Mouse (Mus musculus): ENCODE data around the gene Fcrlb.

GRCm38 (mm10) chr1:170962301-170962700 is 49.6 kb upstream of the Fcrlb start:
- TF ChIP-seq CTCF (IDR thresholded peaks at IDR 0.05; ENCODE audit: borderline replicate concordance, insufficient read depth, low read depth, low read length) (no peak), POLR2A (IDR thresholded peaks at IDR 0.05; ENCODE audit: borderline replicate concordance, insufficient read depth, low read length) (no peak)

Data from cerebellum, adult 2 months (tissue).